Mouse (Mus musculus): ENCODE data around the gene Tnnc2.

GRCm38 (mm10) chr2:164761971-164762370, 17.8 kb downstream of the Tnnc2 start:
- TF ChIP-seq POLR2A (IDR thresholded peaks at IDR 0.05; ENCODE audit: borderline replicate concordance, extremely low read depth, low read depth, low read length) (no peak), CTCF (IDR thresholded peaks at IDR 0.05; ENCODE audit: insufficient read depth, low read length) (no peak)

All from lung, adult 2 months (tissue).